Mouse (Mus musculus): ENCODE measurements around the gene Prss46.

Gene Prss46

DNA sequence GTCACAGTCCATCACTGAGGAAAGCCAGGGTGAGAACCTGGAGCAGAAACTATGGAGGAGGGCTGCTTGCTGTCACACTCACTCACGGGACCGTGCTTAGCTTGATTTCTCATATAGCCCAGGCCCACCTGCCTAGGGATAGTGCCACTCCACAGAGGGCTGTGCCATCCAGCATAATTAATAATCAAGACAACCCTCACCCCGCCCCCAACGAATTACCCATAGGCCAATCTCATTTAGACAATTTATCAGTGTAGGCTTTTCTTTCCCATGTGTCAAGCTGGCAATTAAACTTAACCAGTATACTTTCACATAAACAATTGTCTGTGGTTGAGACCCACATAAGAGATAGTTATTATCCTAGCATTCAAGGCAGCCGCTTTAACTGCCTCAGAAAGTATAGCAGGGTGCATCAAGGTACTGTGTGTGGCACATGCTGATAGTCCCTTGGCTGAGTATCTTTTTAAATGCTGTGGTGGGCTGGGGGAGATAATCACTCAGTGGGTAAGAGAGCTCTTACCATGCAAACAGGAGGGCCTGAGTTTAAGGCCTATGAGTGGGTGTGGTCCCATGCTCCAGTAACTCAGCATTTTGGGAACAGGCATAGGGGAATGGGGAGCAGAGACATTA is 14.8 kb downstream of the Prss46 start:
- DNase-seq (ENCODE audit: low read depth): no peak

- DNase-seq (ENCODE audit: low read depth): peak; percentile 81
These were observed 26.7 kb downstream of the Prss46 start for GRCm38 (mm10) chr9:110871030-110871429.

DNA sequence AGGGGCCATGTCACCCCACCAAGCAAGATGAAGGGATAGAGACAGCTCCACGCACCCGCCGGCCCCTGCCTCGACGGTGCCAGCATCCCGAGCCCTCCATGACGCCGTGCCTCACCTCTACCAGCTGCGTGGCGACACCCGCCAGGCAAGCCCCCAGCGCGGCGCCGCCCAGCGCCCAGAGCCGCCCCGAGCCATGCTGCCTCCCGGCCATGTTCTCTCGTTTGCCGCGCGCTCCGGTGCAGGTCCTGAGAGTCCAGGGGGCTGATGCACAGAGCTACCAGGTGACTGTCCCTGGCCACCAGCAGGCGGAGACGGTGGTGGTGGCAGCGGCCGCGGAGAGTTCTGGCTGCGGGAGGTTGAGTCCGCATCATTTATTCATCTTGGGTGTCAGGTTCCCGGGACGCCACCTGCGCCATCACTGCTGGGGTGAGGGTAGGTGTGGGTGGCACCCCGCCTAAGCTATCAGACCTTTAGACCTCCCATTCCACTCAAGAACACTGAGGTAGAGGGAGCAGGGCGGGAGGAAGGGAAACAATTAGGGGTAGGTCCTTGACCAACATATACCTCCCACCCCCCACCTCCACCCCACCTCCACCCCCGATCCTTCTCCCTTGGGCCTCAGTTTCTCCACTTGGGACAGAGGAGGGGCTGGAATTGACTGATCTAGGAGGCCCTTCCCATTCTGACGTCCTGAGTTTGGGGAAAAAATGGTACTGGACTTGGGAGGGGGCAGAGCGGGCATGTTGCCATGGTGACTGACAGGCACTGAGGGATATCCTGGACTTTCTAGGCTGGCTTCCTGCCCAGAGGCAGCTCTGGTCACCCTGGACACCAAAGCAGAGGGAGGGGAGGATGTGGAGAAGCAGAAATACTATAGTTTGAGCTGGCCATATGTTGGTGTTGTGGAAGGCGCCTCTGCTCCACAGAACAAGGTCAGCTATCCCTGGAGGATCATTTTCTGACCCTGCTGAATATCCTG is 29.7 kb downstream of the Prss46 start:
- DNase-seq (ENCODE audit: low read depth): no peak

DNA sequence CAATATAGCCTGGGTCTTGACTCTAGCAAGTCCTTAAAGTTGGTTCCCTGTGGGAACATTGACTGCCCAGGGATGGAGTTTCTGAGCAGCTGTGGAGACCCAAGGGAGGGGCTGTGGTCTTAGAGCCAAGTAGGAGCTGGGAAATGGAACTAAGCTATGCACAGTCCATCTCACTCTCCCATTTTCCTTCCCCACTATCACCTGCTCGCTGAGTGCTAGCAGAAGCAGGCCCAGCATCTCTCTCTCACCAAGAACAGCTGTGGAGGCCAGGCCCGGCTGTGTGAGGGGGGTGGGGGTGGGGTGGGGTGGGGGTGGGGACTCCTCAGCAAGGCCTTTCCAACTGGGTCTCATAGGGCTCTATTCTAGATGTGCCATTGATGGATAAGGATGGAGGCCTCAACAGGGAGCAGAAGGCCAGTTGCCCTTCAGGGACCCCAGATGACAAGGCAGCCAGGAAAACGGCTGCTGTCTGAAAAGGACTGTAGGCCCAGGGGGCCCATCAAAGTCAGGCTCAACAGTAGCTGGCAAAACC is 30.4 kb downstream of the Prss46 start:
- DNase-seq (ENCODE audit: low read depth): no peak

DNA sequence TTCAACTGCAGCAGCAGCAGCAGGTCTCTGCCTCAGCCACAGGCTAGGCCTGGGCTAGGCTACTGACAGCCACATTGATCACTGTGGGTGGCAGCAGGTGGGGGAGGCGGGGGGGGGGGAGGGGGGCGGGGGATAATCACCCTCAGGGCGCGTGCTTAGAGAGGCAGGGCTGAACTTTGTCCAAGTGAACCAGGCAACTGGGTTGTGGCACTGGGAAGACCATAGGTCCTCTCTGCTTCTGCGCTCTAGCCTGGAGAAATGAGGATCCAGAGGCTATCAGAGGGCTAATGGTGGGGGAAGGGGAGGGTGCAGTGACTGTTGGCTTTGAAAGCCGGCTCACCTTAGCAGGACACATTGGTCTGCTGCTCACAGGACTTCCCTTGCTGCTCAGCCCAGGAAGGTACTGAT is 31.0 kb downstream of the Prss46 start:
- DNase-seq (ENCODE audit: low read depth): no peak

DNA sequence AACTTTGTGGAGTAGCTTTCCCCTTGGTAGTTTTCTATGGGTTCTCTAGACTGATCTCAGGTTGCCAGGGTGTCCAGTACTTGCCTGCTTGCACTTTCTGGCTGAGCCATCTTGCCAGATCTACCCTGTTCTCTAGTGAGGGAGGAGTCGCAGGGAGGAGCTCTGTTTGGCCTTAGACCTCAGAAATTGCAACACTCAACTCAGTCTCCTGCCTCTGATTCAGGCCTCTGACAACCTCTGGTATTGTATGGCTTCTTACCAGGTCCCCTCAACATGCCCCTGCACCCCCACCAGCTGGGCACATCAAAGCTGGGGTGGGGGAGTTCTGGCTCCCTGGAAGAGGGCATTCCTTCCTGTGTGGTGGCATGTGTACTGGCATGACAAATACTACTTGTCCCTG is 33.0 kb downstream of the Prss46 start:
- no peak for DNase-seq (ENCODE audit: low read depth)

DNA sequence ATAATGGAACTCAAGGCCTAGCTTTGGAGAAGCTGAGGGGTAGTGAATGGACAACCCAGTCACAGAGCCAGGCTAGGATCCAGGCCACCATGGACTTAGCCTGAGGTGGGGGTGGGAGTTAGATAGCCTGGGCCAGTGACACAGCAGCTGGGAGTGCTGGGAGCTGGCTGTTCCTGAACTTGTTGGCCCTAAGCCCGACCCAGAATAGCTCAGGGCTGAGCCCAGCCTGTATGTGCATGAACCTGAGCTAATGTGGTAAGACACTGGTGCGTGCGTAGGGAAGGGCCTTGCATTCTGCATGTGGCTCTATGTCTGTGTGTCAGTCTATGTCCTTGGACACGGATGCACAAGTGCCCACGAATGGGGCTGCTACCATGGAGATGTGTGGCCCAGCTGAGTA is 33.6 kb downstream of the Prss46 start:
- DNase-seq (ENCODE audit: low read depth): no peak

- DNase-seq (ENCODE audit: low read depth): no peak
These were observed 35.0 kb downstream of the Prss46 start, which contains the start of gene Als2cl for GRCm38 (mm10) chr9:110879191-110879920. Gene Als2cl, plus strand, starts transcription at chr9:110879870.

GRCm38 (mm10) chr9:110879998-110880561 is 35.8 kb downstream of the Prss46 start, which contains the start of gene Tmie:
Gene Tmie, minus strand, starts transcription at chr9:110880113.
- DNase-seq (ENCODE audit: low read depth): peak; percentile 88

GRCm38 (mm10) chr9:110880772-110881171 is 36.5 kb downstream of the Prss46 start:
- DNase-seq (ENCODE audit: low read depth): no peak

- no peak for DNase-seq (ENCODE audit: low read depth)
These were observed 37.6 kb downstream of the Prss46 start for GRCm38 (mm10) chr9:110881953-110882352.

GRCm38 (mm10) chr9:110887388-110888303 is 43.3 kb downstream of the Prss46 start:
- no peak for DNase-seq (ENCODE audit: low read depth)

DNA sequence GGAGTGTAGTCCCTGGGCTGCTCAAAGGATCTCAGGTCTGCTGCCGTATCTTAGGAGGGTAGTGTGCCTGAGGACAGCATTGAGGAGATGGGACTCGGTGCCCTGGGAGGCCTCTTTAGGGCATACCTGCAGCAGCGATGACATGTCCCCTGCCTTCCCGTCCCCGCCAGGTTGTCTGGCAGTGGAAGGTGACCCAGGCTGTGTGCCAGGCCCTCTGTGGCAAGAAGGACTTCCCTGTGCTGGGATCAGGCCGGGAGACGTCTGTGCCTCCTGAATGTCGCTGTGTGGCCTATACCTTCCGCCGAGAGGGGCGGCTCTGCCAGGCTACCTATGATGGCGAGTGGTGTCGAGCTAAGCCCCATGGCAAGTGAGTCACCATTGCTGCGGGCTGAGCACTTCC is 44.6 kb downstream of the Prss46 start:
- no peak for DNase-seq (ENCODE audit: low read depth)

- no peak for DNase-seq (ENCODE audit: low read depth)
These were observed 45.9 kb downstream of the Prss46 start for GRCm38 (mm10) chr9:110890026-110890783.

GRCm38 (mm10) chr9:110891077-110891828 is 46.9 kb downstream of the Prss46 start:
- no peak for DNase-seq (ENCODE audit: low read depth)

DNA sequence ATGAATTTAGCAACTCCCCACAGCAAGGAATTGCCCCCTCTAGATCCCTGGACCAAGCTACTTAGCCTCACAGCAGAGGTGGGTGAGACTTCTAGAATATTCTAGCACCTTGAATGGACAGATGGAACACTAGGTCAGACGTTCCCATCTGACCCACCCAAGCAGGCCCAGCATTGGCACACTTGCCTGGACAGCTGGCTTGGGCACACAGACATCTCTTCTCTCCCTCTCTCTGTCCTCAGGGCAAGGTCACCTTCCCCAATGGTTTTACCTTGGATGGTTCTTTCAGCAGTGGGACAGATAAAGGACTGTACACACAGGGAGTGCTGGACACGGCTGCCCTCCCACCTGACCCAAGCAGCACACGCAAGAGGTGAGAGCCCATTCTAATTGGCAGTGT is 48.2 kb downstream of the Prss46 start:
- no peak for DNase-seq (ENCODE audit: low read depth)

GRCm38 (mm10) chr9:110893429-110893828 is 49.1 kb downstream of the Prss46 start:
- no peak for DNase-seq (ENCODE audit: low read depth)

DNA sequence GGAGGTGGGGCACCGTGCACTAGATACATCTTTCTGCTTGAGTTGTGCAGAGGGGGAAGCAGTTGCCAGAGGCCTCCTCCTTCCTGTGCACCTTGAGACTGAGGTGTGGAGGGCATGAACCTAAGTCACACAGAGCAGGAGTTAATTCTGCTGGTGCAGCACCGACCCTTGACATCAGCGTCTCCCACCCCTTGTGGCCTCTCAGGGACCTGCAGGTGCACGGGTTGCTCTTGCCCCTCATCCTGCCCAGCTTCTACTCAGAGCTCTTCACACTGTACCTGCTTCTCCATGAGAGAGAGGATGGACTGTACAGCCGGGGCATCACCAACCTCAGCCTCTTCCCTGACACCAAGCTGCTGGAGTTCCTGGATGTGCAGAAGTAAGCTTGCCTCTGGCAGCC is 51.2 kb downstream of the Prss46 start:
- DNase-seq (ENCODE audit: low read depth): no peak

GRCm38 (mm10) chr9:110895994-110896393 is 51.7 kb downstream of the Prss46 start:
- DNase-seq (ENCODE audit: low read depth): no peak

All from induced T-regulatory cell, adult 2 months (primary cell).